Mouse (Mus musculus): ENCODE measurements around the gene Cachd1.

The Cachd1 gene

GRCm38 (mm10) chr4:100793147-100793546 lies 16.7 kb downstream of the Cachd1 start:
- DNase-seq, result no peak

- no peak for DNase-seq
Observed at GRCm38 (mm10) chr4:100795523-100795922, 19.0 kb downstream of the Cachd1 start.

DNA sequence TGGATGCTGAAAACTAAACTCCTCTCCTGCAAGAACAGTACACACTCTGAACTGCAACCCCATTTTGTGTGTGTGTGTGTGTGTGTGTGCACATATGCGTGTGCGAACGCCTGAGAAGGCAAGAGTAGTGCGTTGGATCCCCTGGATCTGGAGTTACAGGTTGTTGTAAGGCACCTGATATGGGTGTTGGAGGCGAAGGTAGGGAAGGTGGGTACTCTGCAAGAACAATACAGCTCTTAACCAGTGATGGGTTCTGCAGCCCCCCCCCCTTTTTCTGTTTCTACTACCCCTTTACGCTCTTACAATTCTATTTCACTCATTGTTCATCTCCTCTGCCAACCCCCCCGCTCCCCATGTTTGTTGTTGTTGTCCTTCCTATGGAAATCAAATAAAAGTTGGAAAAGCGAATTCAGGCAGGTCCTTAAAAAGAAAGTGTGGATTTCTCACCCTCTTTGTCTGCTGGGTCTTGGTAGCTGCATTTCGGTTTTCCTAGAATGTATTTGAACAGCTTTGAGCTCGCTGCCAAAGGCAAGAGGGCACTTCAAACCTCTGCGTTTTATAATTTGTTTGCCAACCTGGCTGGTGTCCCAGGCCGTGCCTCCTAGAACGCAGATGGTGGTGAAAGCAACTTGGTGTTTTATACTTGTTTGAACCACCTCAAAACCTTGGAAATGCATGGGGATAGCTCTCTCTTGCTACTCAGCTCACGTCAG lies 24.4 kb downstream of the Cachd1 start:
- peak; percentile 29 to 35 for DNase-seq

DNA sequence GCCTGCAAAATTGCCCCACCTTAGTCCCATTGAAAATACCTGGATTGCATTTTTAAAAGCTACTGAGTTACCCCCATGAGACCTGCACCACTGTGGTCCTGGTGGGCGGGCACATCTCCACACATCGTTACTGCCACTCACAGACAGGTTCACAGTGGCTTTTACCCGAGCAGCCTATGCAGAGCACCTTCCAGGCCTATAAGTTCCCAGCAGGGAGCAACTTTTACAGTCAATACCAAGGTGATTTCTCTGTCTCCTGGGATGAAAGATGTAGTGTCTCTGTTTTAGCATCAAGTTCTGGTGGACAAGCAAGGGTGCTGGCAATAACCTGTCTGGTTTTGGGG lies 24.9 kb downstream of the Cachd1 start:
- DNase-seq, result no peak

- DNase-seq, result no peak
Observed at GRCm38 (mm10) chr4:100811057-100811695, 34.7 kb downstream of the Cachd1 start.

DNA sequence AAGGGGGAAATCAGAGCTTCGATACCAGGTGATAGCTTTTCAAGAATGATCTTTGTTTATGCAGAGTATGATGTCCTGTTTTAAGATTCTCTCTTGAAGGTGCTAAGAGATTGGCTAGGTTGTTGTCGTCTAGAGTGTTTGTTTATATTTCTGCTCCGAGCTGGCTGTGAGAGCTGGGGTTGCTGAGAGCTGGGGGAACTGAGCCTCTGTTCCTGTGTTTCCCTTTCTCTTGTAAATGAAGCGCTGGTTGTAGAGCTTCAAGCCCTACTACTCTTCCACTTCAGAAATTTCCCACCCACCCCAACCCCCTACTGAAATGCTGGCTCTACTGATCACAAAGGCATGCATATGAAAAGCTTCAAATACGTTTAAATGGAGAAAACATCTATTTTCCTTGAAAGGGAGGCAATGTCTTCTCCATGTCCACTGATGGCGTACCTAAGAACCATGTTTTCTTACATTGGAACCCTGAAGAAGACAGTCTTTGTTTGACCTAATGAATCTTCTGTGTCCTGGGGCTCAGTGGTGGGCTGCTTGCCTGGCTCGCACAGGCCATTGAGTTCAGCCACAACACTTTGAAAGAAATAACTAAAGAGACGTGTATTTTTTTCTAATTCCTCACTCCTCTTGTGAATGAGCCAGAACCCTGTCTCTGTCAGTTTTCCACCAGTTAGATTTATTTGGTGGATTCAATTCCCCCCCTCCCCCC lies 35.5 kb downstream of the Cachd1 start:
- DNase-seq, result no peak

DNA sequence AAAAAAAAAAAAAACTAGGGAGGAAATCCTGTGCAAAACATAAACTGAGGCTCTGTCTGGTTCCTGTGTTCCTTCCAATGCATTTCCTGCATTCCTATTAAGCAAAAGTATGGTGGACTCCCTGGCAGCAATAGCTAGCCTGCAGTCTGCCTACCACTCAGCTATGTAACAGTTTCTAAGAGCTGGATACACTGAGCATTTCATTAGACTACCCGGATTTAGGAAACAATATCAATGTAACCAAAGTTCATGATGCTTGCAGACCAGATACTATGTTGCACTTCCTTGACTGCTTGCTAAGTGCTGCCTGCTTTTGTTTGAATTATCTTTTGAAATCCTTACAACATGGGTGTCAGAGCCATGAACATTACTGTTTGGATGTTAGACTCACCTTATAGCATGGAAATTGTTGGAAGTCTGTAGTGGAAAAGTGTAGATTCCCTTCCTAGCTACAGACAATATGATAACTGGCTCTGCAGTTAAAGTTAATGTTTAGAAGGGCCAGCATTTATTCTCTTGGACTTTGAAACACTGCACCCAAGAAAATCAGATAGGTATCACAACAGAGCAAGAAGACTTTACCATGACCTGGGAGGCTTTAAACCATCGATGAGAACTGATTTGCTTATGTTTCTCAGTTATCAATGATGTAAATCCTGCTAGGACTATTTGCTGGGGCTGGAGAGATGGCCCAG lies 37.4 kb downstream of the Cachd1 start:
- no peak for DNase-seq

- no peak for DNase-seq
Observed at GRCm38 (mm10) chr4:100819238-100819637, 42.8 kb downstream of the Cachd1 start.

- DNase-seq, result no peak
Observed at GRCm38 (mm10) chr4:100822526-100822925, 46.1 kb downstream of the Cachd1 start.

DNA sequence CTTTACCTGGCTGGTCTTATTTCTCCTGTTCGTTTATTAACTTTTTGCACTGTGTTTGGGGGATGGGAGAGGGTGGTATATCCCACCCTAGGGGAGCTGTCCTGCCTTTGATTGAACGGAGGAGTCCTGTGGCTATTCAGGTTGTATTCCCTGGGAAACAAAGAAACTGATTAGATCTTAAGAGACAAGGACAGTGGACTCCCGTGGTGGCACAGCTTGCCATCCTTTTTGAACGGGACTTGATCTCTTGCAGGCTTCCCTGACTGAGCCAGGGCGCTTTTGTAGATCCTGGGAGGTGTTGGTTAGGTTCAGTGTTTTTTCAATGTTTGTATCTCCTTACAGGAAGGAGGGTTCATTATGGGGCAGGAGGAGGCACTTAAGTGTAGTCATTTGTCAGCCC lies 50.9 kb downstream of the Cachd1 start:
- DNase-seq, result no peak

GRCm38 (mm10) chr4:100828737-100829136 lies 52.3 kb downstream of the Cachd1 start:
- DNase-seq, result peak; percentile 49 to 56

DNA sequence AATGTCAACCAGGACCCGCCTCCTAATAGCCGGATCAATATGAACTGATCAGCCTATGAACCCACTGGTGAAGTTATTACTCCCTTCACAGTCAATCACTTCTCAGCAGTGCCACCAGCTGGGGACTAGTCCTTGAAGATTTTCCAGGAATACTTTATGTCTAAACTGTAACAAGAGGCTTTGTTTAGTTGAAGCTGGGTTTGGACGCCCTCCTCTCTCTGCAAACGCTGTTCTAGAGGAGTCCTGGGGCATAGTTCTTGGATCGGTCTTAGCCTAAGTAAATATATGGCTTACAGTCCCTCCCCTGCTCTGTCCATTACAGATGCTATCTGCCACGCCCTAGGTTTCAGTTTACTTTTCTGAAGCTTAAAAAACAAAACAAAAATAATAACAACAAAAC lies 60.7 kb downstream of the Cachd1 start:
- no peak for DNase-seq

- DNase-seq, result no peak
Observed at GRCm38 (mm10) chr4:100842629-100843028, 66.2 kb downstream of the Cachd1 start.

DNA sequence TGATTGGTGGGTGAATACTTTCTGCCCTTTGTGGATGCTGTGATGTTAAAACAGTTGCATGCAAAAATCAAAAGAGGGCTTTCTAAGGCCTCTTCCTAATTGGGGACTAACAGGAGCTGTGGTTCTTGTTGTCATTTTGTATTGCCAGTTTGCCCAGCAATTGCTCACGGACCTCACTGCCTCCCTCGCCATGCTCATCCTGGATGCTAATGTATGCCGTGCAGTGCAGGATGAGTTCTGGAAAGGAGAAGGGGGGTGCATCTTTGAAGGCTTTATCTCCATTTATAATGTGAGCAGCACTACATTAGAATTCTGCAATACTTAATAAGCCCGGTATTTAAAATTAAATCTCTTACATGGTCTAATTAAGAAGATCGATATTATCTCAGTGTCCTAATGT lies 66.6 kb downstream of the Cachd1 start:
- no peak for DNase-seq

DNA sequence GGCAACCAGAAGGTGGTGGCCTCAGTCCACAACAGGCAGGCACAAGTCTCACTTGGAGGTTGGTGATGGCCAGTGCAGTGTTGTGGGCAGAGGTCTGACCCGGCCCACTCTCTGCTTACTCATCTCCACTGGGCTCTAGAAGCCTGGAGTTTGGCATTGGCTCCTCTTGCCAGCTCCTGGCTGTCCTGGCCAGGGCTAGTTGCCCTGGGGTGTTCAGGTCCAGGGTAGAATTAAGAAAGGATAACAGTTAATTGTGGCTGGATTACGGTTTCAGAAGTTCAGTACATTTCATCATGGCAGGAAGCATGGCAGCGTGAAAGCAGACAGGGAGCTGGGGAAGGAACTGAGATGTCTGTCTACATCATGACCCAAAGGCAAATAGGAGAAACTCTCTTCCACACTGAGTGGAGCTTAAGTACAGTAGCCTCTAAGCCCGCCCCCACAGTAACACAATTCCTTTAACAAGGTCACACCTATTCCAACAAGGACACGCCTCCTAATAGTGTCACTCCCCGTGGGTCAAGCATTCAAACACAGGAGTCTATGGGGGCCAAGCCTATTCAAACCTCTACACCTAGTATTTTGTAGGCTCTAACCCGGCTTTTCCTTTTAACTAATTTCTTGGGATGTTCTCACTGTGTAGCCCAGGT lies 74.5 kb downstream of the Cachd1 start:
- no peak for DNase-seq

DNA sequence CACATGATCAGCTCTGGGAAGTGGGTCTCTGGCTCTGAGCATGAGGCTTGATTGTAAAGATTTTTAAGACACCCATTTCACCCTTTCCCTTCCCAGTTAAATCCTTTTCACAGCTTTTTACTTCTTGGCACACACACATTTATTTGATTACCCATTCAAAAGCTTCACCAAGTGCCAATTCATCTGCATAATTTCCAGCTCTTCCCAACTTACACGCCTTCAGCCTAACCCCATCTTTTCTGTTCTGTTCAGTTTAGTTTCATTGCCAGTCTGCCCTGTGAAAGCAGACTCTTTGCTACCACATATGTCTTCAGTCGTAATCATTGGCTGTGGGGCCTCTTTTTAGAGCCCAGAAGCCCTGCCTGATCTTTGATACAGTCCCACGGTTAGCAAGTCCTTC lies 76.0 kb downstream of the Cachd1 start:
- DNase-seq, result no peak

GRCm38 (mm10) chr4:100853426-100853825 lies 77.0 kb downstream of the Cachd1 start:
- DNase-seq, result peak; percentile 12 to 14

GRCm38 (mm10) chr4:100855373-100855772 lies 78.9 kb downstream of the Cachd1 start:
- no peak for DNase-seq

GRCm38 (mm10) chr4:100857411-100857869 lies 81.0 kb downstream of the Cachd1 start:
- DNase-seq, result peak; percentile 22 to 24

GRCm38 (mm10) chr4:100863861-100864428 lies 87.5 kb downstream of the Cachd1 start:
- no peak for DNase-seq

- no peak for DNase-seq
Observed at GRCm38 (mm10) chr4:100865423-100865822, 88.9 kb downstream of the Cachd1 start.

DNA sequence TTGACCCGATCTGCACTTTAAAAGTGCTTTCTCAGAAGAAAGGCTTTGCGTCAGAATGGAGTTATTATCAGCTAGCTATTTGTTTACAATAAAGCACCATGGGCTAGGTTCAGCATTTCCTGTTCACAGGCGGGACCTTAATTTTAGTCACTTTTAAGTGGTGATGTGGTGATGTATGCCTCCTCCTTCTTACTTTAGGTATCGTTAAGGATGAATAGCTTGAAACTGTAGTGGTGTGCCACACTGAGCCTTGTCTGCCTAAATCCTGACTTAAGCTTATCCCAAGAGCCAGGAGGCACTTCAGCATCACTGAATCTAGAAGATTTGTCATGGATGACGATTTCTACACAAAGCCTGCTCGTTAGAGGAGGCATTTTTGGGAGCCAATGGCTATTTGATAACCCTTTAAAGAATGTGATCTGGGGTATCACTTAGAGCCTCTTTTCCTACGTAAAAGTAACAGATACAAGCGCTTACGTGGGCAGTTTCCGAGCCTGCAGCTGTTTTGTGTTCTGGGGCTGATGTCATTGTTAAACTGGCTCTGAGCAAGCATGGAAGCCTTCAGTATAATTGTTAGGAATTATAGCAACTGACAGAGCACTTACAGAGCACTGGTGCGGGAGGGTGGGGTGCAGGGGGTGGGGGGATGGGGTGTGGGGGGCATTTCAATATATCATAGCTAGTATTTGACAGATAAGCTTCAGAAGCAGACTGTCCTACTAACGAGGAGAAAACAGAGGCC lies 89.7 kb downstream of the Cachd1 start:
- no peak for DNase-seq

All from cerebellum, postnatal 14 days (tissue).